Mouse (Mus musculus): Measurements from ENCODE around the gene Mapkapk3. TPM values are rescaled to one million over a fixed set of nuclear protein-coding genes. Genes with fewer than 3 reads are reported as not detected.
A peak's percentile ranks its signal among the peaks of the same experiment; 100 is the strongest.

Mapkapk3 gene
- total RNA-seq, 2 experiments from 2014 or later, result 1.7 to 1.8 TPM

DNA sequence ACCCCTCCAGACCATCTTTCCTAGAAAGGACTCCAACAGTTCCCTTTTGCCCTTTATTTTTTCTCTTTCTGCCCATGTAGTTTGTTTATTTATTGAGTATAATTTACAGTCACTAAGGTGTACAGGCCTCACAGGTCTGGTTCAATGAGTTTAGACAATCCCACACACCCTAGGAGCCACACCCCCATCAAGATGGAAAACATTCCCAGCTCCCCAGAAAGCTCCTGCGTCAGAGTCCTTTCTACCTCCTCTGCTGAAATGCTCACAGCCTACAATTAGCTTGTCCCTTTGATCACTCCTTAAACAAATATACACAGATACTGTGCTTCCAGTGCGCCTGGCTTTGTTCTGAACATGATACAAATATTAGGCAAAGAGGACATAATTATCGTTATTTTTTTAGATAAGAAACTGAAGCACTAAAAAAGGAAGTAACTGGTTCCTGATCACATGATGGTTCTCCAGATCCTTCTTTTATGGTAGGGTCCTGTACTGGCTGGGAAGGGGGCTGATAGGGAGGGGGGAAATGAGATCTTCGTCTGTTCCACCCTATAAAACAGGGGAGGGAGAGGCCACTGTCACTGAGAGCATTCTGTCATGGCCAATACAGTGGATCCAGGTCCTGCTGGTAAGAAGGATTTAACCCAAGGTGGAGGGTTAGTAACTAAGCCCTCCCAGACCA, 21.8 kb downstream of the Mapkapk3 start:
- DNase-seq (ENCODE audit: low spot score in 2 of 2), result no peak

DNA sequence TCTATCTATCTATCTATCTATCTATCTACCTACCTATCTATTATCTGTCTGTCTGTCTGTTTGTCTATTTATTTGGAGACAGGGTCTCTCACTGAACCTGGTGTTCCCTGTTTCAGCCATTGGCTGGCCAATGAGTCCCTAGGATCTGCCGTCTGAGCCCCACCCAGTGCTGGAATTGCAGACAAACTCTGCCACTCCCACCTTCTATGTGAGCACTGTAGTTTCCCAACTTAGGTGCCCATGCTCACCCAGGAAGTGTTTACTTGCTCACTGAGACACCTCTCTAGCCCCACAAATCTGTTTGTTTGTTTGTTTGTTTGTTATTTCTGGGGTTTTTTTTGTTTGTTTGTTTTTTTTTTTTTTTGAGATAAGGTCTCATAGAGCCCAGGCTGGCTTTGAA, 22.6 kb downstream of the Mapkapk3 start:
- no peak for DNase-seq (ENCODE audit: low spot score in 2 of 2)

DNA sequence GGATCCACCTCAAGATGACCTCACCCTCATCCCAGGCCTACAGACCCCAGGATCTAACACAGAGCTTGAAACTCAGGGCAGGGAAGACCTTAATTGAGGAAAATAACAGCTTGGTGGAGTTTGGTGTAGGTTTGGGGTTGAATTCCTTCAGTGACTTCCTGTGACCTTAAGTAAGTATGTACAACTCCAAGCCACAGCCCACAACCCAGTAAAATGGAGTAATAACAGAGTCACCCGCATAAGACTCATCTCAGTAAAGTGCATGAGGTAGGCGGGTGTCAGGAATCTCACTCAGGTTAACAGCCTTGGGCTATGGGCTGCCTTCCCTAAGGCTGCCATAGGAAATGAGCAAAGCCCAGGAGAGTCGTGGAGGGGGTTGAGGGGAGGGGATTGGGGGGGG, 24.9 kb downstream of the Mapkapk3 start:
- no peak for DNase-seq (ENCODE audit: low spot score in 2 of 2)

DNA sequence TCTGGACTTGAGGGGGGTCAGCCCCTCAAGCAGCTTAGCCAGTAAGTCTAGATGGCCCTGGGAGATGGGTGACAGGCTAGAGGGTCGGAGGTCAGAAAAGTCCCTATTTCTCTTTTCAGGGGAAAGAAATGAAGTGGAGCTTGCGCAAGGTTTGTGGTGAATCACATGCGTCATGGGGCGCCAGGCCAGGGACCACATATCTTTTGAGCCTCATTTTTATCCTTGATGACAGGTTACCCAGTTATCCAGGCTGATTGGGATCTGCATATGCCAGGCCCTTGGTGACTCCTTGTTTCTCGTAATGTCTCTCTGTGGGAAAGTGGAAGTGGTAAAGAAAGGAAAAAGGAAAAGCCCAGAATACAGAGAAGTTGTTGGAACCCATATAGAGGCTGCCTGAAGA, 25.8 kb downstream of the Mapkapk3 start:
- no peak for DNase-seq (ENCODE audit: low spot score in 2 of 2)

DNA sequence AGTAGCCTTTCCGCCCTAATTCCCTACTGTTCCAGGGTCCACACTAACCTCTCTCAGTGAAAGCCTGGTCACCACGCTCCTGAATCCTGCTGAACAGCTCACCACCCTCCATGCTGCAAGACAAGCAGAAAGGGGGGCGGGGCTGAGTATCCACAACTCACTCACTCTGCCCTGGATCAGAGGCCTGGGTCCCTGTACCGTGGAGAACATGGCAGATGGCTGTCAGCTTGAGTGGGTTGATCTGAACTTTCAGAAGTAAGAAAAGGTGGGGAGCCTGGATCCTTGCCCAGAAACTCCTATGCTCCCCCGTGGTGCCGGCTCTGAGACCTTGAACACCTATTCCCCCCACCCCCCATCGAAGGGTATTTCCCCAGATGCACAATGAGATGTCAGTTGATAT, 27.3 kb downstream of the Mapkapk3 start:
- DNase-seq (ENCODE audit: low spot score in 2 of 2), result peak in 1 of 2 experiments; percentile 9

DNA sequence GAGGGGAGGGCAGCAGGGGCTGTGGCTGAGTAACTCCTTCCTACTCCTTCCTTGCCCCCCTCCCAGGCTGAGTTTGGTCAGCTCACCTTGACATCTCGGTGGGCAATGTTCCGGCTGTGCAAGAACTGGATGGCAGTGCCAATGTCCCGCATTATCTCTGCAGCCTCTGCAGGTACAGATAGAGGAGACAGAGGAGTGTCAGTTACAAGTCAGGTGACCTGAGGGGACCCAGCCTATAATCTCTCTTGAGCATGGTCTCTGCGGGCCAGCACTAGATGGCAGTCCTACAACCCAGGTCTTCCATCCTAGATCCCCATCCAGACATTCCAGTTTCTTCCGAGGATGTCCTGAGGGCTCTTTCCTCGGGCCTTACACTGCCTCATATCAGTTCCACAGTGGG, 27.9 kb downstream of the Mapkapk3 start:
- DNase-seq (ENCODE audit: low spot score in 2 of 2), result peak in 1 of 2 experiments; percentile 8

DNA sequence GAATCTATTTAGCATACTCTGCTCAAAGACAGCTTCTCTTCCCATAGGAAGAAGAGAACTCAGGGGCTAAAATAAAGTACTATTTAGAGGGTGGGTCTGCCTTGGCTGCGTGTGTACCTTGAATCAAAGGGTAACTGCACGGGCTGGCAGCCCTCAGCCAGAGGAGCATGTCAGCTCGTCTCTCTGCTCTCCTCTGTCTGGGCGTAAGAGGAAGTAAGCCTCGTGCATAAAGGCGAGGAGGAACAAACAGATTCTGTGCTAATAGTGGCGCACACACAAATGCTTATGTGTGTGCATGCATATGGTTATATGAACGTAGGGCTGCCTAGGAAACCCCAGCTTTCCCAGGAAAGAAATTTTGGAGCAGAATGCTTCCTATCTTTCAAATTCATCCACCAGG, 28.8 kb downstream of the Mapkapk3 start:
- DNase-seq (ENCODE audit: low spot score in 2 of 2), result peak in 1 of 2 experiments; percentile 24

DNA sequence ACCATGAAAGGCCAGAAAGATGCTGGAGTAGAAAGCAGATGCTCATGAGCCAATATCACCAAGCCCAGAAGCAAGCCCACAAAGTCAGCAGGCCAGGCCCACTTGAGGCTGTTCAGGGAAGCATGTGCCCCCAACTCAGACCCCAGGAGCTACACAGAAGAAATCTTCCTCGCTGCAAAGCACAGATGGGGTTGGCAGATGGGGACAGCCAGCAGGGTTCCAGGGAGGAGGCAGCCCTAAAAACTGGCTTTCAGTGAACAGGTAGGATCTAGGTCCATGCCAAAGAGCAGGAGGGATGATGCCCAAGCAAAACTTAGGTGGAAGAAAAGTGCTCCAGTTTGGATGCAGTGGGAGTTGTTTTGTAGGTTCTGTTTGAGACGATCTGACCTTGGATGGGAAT, 29.2 kb downstream of the Mapkapk3 start:
- DNase-seq (ENCODE audit: low spot score in 2 of 2), result peak in 1 of 2 experiments; percentile 20

DNA sequence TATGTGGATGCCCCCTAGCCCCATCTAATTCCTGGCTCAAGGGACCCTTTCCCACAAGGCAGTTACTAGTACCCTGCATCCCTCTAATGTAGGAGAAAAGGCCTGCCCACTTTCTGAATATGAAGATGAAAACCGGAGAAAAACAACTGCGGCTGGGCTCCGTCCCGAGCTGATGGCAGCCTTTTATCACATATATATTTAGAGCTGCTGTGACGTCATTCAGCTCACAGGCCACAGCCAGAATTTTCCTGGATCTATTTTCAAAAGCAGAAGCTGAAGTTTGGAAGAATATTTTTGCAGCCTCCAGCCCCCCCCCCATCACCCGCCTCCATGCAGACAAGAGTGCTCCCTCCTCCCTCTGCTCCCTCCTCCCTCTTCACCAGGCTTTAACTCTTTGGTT, 30.1 kb downstream of the Mapkapk3 start:
- DNase-seq (ENCODE audit: low spot score in 2 of 2), result peak in 1 of 2 experiments; percentile 17

DNA sequence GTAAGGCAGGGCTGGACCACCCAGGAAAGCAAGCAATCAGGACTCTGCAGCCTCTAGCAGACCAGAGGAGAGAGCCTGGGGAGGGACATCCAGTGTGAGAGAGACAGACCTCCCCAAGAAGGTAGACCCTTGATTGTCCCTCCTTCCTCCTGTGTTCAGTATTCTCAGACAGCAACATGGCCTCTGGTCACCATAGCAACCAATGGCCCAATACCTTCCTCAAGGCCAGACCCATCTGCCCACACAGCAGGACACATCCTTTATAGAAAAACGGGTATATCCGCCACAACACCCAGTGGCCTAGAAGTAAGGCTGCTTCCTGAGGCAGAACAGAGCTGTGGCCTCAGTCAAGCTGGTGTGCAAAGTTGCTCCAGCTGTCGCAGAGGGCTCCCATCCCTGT, 34.1 kb downstream of the Mapkapk3 start:
- DNase-seq (ENCODE audit: low spot score in 2 of 2), result peak in 1 of 2 experiments; percentile 10

DNA sequence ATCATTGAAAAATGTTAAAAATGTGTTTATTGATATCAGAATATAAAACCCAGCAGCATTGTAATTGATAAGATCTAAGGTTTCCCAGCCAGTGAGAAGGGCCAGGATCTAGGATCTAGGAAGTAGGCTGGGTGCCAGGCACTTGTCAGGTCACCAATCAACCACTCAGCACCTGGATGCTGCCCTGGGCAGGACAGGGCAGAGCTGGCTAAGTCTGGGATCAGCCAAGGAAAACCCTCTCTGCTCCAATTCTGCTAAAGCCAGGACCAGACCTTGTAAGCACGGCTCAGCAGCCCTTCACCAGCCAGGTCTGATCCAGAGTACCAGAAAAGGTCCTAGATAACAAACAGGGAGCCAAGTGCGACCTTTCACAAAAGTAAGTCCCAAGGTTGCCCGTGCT, 34.8 kb downstream of the Mapkapk3 start:
- DNase-seq (ENCODE audit: low spot score in 2 of 2), result peak in 1 of 2 experiments; percentile 15

DNA sequence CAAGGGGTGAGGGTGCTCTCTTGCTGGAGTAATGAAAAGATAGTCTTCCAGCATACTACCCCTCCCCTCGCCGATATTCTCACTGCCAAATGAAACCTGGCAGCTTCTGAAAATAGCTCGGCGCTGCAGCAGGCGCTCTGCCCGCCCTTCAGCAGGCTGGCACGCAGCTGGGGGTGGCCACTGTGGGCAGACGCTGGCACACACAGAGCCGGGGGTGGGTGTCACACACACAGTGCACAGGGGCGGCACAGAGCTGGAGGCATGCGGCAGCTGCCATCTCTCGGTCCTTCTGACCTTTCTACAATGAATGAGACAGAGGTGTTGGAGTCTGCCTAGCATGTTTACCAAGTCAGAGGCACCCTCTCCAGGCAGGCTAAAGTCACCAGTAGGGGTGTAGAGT, 35.2 kb downstream of the Mapkapk3 start:
- DNase-seq (ENCODE audit: low spot score in 2 of 2), result peak; percentile 73 to 81

DNA sequence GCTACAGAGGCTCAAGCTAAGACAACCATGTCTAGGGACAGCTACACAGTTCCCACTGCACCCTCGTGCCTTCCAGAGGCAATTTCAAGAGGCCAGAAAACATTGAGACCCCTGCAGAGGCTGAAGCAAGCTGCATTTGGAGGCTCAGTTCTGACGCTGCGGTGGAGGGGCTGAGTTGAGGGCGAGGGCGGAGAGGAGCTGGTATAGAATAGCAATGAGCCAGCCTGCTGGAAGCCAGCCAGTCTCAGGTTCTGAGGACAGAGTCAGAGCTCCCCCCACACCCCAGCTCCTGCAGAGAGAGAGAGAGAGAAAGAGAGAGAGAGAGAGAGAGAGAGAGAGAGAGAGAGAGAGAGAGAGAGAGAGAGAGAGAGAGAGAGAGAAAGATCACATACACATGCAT, 37.5 kb downstream of the Mapkapk3 start:
- peak in 1 of 2 experiments; percentile 53 for DNase-seq (ENCODE audit: low spot score in 2 of 2)

DNA sequence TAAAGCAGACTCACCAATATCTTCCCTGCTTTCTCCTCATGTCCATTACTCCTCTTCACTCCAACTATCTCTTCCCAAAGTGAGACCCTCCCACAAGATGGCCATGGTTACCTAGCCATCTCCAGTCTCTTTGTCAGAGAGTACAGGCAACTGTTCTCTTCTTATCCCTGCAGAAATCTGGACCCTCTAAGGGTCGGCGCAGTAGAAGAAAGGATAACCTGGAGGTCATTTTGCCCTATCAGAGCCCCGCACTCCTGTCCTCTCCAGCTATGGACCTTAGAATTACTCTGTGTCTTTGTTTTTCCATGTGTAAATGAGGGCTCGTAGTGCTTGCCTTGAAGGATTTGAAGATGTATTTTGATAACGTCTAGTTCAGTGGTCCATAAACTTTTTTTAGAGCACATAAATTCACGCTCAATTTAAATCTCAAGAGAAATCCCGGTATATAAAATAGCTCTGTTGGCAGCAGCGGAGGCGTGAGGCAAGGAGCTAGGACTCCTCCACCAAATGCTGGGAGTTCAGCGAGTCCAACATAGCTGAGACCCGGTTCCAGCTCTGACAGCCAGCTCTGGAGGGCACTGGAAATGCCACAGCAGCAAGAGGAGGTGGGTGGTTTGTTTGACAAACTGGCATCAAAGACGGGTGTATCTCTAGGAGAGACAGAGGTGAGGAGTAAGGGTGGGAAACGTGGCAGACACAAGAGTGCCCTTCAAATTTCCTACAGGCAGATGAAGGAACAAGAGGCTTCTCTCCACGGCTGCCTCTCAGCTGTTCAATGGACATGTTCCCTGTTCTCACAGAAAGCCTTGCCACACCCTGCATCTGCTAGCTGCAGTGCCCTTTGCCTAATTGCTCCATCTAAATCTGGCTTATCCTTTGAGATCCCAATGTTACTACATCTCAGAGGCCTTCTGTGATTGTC, 39.0 kb downstream of the Mapkapk3 start:
- DNase-seq (ENCODE audit: low spot score in 2 of 2), result no peak

DNA sequence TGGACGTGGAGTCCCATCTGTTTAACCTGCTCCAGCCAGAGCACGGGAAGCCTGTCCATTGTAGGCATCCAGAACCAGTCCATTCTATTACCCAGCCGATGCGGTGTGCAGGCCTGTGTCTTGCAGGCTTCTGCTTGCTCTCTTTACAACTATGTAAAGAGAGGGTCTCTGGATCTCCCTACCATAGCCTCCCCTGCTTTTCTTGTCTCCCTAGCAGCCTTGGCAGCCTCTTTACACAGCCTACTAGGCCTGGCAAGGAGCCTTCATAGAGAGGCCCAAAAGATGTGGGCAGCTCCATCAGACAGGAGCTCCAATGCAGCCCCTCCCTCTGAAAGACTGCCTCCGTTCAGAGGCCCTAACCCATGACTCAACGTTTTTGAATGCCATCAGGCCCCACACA, 40.5 kb downstream of the Mapkapk3 start:
- no peak for DNase-seq (ENCODE audit: low spot score in 2 of 2)

DNA sequence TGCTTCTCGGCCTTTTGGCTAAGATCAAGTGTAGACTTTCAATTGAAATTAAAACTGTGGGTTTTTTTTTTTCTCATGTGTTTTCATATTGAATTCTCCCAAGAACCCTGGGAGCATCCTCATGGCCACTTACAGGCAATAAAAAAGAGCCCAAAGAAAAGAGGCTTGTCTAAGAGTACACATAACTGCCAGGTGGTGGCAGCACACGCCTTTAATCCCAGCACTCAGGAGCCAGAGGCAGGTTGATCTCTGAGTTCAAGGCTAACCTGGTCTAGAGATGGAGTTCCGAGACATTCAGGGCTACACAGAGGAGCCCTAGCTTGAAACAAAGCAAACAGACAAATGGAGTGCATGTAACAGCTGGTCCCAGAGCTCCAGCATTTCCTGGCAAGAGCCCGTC, 43.5 kb downstream of the Mapkapk3 start:
- no peak for DNase-seq (ENCODE audit: low spot score in 2 of 2)

DNA sequence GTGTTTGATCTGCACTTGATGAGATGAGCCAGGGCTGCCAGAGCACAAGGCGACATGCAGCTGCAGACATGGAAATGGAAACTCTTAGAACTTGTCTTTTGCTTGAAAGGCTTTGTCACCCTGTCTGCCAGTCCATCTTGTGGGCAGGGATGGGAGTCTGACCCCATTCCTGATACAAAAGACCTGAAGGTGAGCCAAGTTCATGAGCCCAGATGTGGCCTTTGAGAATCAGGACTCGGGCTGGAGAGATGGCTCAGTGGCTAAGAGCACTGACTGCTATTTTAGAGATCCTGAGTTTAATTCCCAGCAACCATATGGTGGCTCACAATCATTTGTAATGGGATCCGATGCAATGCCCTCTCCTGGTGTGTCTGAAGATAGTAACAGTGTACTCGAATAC, 44.4 kb downstream of the Mapkapk3 start:
- no peak for DNase-seq (ENCODE audit: low spot score in 2 of 2)

DNA sequence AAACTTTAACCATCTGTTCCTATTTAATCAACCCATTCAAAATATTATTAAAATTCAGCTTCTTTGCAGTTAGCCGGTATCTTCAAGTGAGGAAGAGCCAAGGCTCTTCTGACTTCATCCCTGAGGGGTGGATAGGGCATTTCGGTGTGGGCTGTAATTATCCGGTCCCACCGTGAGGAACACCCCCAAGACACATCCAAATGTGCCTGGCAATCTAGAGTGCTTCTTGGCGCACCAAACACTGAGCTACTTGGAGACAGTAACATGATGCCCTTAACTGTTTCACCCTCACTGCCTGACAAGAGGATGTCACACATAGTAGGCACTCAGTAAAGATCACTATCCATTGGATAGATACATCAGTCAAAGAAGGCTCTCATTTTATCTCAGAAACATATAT, 53.5 kb downstream of the Mapkapk3 start:
- no peak for DNase-seq (ENCODE audit: low spot score in 2 of 2)

DNA sequence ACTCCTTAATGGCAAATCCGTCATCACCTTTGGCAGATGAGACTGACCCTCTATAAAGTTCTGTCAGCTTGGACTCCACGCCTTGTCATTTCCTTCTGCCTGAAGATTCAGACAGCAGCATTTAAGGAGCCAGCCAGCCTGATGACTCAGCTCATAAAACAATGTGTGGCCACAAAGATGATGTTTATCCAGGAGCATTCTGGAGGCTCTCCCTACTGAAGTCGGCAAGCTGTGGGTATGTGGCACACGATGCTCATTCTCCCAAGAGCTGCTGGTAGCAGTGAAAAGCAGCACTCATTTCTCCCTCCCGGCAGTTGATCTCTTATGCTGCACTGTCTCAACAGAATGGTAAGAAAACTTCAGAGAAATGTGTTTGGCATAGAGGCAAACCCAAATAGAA, 54.4 kb downstream of the Mapkapk3 start:
- no peak for DNase-seq (ENCODE audit: low spot score in 2 of 2)

DNA sequence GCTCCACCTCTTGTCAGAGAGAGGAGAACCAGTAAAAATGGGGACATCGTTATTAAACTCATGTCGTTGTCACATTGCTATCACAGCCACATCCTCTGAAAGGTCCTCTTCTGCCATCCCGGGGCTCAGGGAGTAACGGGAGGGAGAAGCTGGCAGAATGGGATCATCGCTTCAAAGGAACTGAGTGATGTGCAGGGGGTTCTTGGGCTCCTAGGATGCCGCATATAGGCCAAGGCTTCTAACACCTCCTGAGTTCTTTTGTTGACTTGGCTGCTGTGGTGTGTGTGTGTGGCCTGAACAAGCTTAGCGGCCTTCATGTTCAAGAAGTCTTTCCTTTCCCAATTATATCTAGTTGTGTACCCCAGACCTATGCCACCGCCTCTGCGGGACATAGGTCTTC, 57.5 kb downstream of the Mapkapk3 start:
- no peak for DNase-seq (ENCODE audit: low spot score in 2 of 2)

DNA sequence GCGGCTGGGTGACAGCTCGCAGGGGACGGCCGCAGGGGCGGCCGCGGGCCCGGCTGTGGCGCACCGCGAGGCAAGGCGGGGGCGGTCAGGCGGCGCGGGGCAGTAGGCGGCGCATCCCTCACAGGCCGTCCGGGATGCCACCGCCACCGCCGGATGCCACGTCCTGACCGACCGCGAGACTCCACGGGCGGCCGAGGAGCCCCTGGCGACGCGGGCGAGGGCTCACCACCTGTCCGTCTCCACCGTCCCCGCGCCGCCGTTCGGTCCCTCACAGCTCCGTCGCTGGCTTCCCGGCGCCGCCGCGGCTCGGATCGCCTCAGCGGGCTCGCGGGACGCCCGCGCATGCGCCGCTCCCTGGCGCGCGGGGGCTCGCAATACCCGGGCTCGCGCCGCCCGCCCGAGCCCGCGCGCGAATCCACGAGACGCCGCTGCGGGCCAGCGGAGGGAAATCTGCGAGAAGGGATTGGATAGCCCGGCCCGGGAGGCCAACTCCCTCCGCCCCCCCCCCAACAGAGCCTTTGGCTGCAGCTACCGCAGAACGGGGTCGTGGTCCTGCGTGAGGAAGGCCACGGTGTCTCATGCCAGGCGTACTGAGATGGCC, 58.0 kb downstream of the Mapkapk3 start, which contains the start of gene Dock3:
Gene Dock3, minus strand, starts transcription at position 371 of the 601 bp plus-strand sequence.
- peak; percentile 73 to 85 for DNase-seq (ENCODE audit: low spot score in 2 of 2)

DNA sequence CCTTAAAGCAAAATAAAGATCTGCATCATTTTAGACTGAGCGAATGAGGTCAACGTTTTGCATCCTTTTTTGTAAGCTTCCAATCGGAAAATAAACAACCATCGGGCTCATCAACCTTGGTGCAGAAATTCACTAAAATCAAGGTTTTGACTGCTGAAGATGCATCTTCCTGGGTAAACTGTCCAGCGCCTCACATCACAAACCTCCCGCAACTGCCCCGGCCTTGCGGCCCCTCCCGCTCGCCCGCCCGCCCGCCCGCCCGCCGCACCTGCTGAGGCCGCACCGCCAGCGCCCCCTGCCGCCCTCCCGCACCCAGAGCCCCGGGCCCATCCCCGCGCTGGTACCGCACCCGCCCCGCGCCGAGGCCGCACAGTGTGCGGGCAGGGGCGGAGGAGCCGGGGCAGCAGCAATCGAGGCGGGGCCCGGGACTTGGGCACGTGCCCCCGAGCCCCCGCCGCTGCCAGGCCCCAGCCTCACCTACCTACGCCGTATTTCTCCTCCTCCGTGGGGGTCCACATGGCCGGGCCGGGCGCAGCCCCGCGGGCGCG, 58.6 kb downstream of the Mapkapk3 start:
- peak; percentile 71 to 86 for DNase-seq (ENCODE audit: low spot score in 2 of 2)
